Mouse (Mus musculus): ENCODE measurements around the gene Ccser1. TPM values are rescaled to one million over a fixed set of nuclear protein-coding genes. Genes with fewer than 3 reads are reported as not detected.

Ccser1 gene
- polyA plus RNA-seq, 1 experiment from 2014 or later, result 11.3 TPM

- Histone ChIP-seq H3K27me3 (ENCODE audit: control insufficient read depth, insufficient read depth, low read length) (no peaks in the 10 kb centered on the region), H3K4me2 (ENCODE audit: low read depth) (no peak overlapping the region), H3K4me3 (ENCODE audit: low read depth, low read length) (no peak overlapping the region), H3K9ac (ENCODE audit: low read length) (no peak overlapping the region), H3K4me1 (ENCODE audit: control insufficient read depth, insufficient read depth, low read length) (0 out of 2 replicates have a peak, but pooled peaks cover 1% of the 10 kb centered on the region), H3K36me3 (ENCODE audit: control insufficient read depth, insufficient read depth, low read length) (no peaks in the 10 kb centered on the region), H3K27ac (ENCODE audit: low read depth, low read length) (no peak overlapping the region), H3K9me3 (ENCODE audit: control insufficient read depth, low read length) (no peaks in the 10 kb centered on the region)
- DNase-seq (ENCODE audit: low spot score) (no peak), ATAC-seq (ENCODE audit: insufficient read depth, low FRiP score, low TSS enrichment) (no peak)
- 79% methylated on average over 1 of the region's 1 CpGs for WGBS
These were observed 4.0 kb upstream of the Ccser1 start for GRCm38 (mm10) chr6:61176126-61176525.

GRCm38 (mm10) chr6:61177476-61177875 is 2.6 kb upstream of the Ccser1 start:
- WGBS, result 82% methylated on average over 7 of the region's 7 CpGs
- no peak overlapping the region for H3K4me2 ChIP-seq (ENCODE audit: low read depth)
- H3K9me3 ChIP-seq (ENCODE audit: control insufficient read depth, low read length), result no peaks in the 10 kb centered on the region
- no peak overlapping the region for H3K27ac ChIP-seq (ENCODE audit: low read depth, low read length)
- DNase-seq (ENCODE audit: low spot score), result no peak
- H3K27me3 ChIP-seq (ENCODE audit: control insufficient read depth, insufficient read depth, low read length), result no peaks in the 10 kb centered on the region
- H3K9ac ChIP-seq (ENCODE audit: low read length), result no peak overlapping the region
- H3K4me3 ChIP-seq (ENCODE audit: low read depth, low read length), result no peak overlapping the region
- no peak for ATAC-seq (ENCODE audit: insufficient read depth, low FRiP score, low TSS enrichment)
- H3K4me1 ChIP-seq (ENCODE audit: control insufficient read depth, insufficient read depth, low read length), result 0 out of 2 replicates have a peak, but pooled peaks cover 3% of the 10 kb centered on the region
- H3K36me3 ChIP-seq (ENCODE audit: control insufficient read depth, insufficient read depth, low read length), result no peaks in the 10 kb centered on the region

DNA sequence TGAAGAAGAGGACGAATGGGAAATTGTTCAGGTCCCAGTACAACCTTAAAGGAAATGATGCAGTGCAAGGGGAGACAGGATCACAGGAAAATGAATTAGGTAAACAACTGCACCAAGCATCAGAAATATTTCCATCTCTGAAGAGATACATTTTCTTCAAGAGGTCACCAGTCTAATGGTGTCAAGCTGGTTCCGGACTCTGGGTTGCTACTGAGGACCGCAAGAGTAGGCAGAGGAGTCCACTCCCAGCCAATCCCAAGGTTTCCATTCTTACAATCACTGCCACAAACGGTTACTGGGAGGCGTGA is 529 bp upstream of the Ccser1 start:
- Histone ChIP-seq H3K9ac (ENCODE audit: low read length) (peak overlapping the region; percentile 75), H3K4me1 (ENCODE audit: control insufficient read depth, insufficient read depth, low read length) (0 out of 2 replicates have a peak, but pooled peaks cover 3% of the 10 kb centered on the region), H3K9me3 (ENCODE audit: control insufficient read depth, low read length) (no peaks in the 10 kb centered on the region), H3K27ac (ENCODE audit: low read depth, low read length) (peak overlapping the region; percentile 79; the same call in 1 of the 2 replicates), H3K36me3 (ENCODE audit: control insufficient read depth, insufficient read depth, low read length) (no peaks in the 10 kb centered on the region), H3K4me2 (ENCODE audit: low read depth) (peak overlapping the region; percentile 98), H3K27me3 (ENCODE audit: control insufficient read depth, insufficient read depth, low read length) (no peaks in the 10 kb centered on the region), H3K4me3 (ENCODE audit: low read depth, low read length) (peak overlapping the region; percentile 78)
- ATAC-seq (ENCODE audit: insufficient read depth, low FRiP score, low TSS enrichment) (peak; percentile 38), DNase-seq (ENCODE audit: low spot score) (no peak)
- 4% methylated on average over 5 of the region's 5 CpGs for WGBS

DNA sequence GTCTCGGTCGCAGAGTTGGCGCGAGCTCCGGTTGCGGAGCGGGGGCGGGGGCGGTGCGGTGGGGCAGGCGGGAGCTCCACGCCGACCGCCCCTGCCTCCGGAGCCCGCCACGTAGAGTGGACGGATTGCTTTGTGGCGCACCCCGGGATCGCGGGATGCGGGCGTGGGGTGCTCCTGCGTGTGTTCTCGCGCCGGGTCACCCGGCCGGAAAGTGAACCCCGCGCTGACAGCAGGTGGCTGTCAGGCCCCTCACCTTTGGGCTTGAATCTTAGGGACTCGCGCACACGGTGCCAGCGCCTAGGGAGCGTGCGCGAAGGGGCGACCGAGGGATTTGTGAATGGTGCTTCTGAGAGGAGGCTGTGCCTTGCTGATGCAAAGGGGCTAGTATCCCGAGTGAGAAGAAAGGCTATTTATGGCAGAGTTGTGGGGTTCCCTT is 650 bp downstream of the Ccser1 start:
- 0 out of 2 replicates have a peak, but pooled peaks cover 3% of the 10 kb centered on the region for H3K4me1 ChIP-seq (ENCODE audit: control insufficient read depth, insufficient read depth, low read length)
- DNase-seq (ENCODE audit: low spot score) (peak; percentile 58), ATAC-seq (ENCODE audit: insufficient read depth, low FRiP score, low TSS enrichment) (peak; percentile 61)
- no peaks in the 10 kb centered on the region for H3K36me3 ChIP-seq (ENCODE audit: control insufficient read depth, insufficient read depth, low read length)
- no peaks in the 10 kb centered on the region for H3K9me3 ChIP-seq (ENCODE audit: control insufficient read depth, low read length)
- H3K9ac ChIP-seq (ENCODE audit: low read length), result peak overlapping the region; percentile 75
- H3K27me3 ChIP-seq (ENCODE audit: control insufficient read depth, insufficient read depth, low read length), result no peaks in the 10 kb centered on the region
- peak overlapping the region; percentile 79 for H3K27ac ChIP-seq (ENCODE audit: low read depth, low read length)
- peak overlapping the region; percentile 98 for H3K4me2 ChIP-seq (ENCODE audit: low read depth)
- 0% methylated on average over 30 of the region's 42 CpGs for WGBS
- H3K4me3 ChIP-seq (ENCODE audit: low read depth, low read length), result peak overlapping the region; percentile 78

- H3K9me3 ChIP-seq (ENCODE audit: control insufficient read depth, low read length), result no peaks in the 10 kb centered on the region
- DNase-seq (ENCODE audit: low spot score) (no peak), ATAC-seq (ENCODE audit: insufficient read depth, low FRiP score, low TSS enrichment) (no peak)
- no peak overlapping the region for H3K4me3 ChIP-seq (ENCODE audit: low read depth, low read length)
- no peaks in the 10 kb centered on the region for H3K27me3 ChIP-seq (ENCODE audit: control insufficient read depth, insufficient read depth, low read length)
- no peak overlapping the region for H3K4me2 ChIP-seq (ENCODE audit: low read depth)
- H3K4me1 ChIP-seq (ENCODE audit: control insufficient read depth, insufficient read depth, low read length), result no peaks in the 10 kb centered on the region
- H3K27ac ChIP-seq (ENCODE audit: low read depth, low read length), result no peak overlapping the region
- WGBS, result 69% methylated on average over 2 of the region's 2 CpGs
- H3K36me3 ChIP-seq (ENCODE audit: control insufficient read depth, insufficient read depth, low read length), result no peaks in the 10 kb centered on the region
- no peak overlapping the region for H3K9ac ChIP-seq (ENCODE audit: low read length)
These were observed 8.9 kb downstream of the Ccser1 start for GRCm38 (mm10) chr6:61189029-61189428.

GRCm38 (mm10) chr6:61191597-61192386 is 11.7 kb downstream of the Ccser1 start:
- no peak overlapping the region for H3K9ac ChIP-seq (ENCODE audit: low read length)
- no peaks in the 10 kb centered on the region for H3K36me3 ChIP-seq (ENCODE audit: control insufficient read depth, insufficient read depth, low read length)
- H3K9me3 ChIP-seq (ENCODE audit: control insufficient read depth, low read length), result no peaks in the 10 kb centered on the region
- ATAC-seq (ENCODE audit: insufficient read depth, low FRiP score, low TSS enrichment), result no peak
- DNase-seq (ENCODE audit: low spot score), result no peak
- no peak overlapping the region for H3K4me2 ChIP-seq (ENCODE audit: low read depth)
- H3K27ac ChIP-seq (ENCODE audit: low read depth, low read length), result no peak overlapping the region
- no peak overlapping the region for H3K4me3 ChIP-seq (ENCODE audit: low read depth, low read length)
- no peaks in the 10 kb centered on the region for H3K27me3 ChIP-seq (ENCODE audit: control insufficient read depth, insufficient read depth, low read length)
- 72% methylated on average over 13 of the region's 13 CpGs for WGBS
- H3K4me1 ChIP-seq (ENCODE audit: control insufficient read depth, insufficient read depth, low read length), result no peaks in the 10 kb centered on the region

DNA sequence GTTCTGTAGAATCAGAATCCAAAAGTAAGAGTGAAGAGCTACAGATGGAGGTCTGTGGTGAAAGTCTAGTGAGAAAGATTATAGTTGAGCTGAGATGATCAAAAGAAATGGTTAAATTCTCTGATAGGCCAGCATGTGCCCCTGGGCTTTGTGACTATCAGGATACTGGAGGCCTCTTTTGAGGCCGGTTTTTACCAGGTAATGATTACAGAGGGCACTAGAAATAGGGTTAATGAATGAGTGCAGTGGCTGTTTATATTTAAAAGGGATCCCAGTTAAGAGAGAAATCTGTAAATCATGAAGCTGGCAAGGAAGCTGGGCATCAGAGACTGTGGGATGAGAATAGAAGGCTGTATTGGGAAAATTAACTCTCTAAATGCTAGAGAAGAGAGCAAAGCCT is 23.2 kb downstream of the Ccser1 start:
- ATAC-seq (ENCODE audit: insufficient read depth, low FRiP score, low TSS enrichment), result no peak

DNA sequence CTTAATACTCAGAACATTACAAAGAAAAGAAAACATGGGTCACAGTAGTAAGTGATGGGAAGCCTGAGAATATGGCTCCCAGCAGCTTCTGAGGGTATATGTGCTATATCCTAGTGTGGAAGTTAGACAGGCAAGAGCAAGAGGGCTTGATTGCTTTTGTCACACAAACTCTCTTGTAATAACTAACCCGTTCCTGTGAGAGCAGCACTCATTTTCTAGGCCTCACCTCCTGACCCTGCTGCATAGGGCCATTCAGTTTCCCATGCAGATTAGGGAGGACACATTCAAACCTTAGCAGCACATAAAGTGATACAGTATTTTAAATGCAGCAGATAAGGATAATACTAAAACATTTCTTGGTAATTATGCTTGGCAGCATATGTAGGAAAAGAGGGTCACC is 25.9 kb downstream of the Ccser1 start:
- Histone ChIP-seq H3K27me3 (ENCODE audit: control insufficient read depth, insufficient read depth, low read length) (no peaks in the 10 kb centered on the region), H3K4me1 (ENCODE audit: control insufficient read depth, insufficient read depth, low read length) (no peaks in the 10 kb centered on the region), H3K27ac (ENCODE audit: low read depth, low read length) (no peak overlapping the region), H3K9me3 (ENCODE audit: control insufficient read depth, low read length) (no peaks in the 10 kb centered on the region), H3K4me2 (ENCODE audit: low read depth) (no peak overlapping the region), H3K4me3 (ENCODE audit: low read depth, low read length) (no peak overlapping the region), H3K36me3 (ENCODE audit: control insufficient read depth, insufficient read depth, low read length) (no peaks in the 10 kb centered on the region), H3K9ac (ENCODE audit: low read length) (no peak overlapping the region)
- DNase-seq (ENCODE audit: low spot score) (no peak), ATAC-seq (ENCODE audit: insufficient read depth, low FRiP score, low TSS enrichment) (no peak)
- 21% methylated on average over 1 of the region's 1 CpGs for WGBS

More for the DNA sequence above, 23.2 kb downstream of the Ccser1 start:
- H3K9ac ChIP-seq (ENCODE audit: low read length), result no peak overlapping the region
- no peaks in the 10 kb centered on the region for H3K4me1 ChIP-seq (ENCODE audit: control insufficient read depth, insufficient read depth, low read length)
- H3K36me3 ChIP-seq (ENCODE audit: control insufficient read depth, insufficient read depth, low read length), result no peaks in the 10 kb centered on the region
- H3K27ac ChIP-seq (ENCODE audit: low read depth, low read length), result no peak overlapping the region
- H3K4me2 ChIP-seq (ENCODE audit: low read depth), result no peak overlapping the region
- no peaks in the 10 kb centered on the region for H3K9me3 ChIP-seq (ENCODE audit: control insufficient read depth, low read length)
- no peaks in the 10 kb centered on the region for H3K27me3 ChIP-seq (ENCODE audit: control insufficient read depth, insufficient read depth, low read length)
- no peak overlapping the region for H3K4me3 ChIP-seq (ENCODE audit: low read depth, low read length)
- no peak for DNase-seq (ENCODE audit: low spot score)
- 74% methylated on average over 1 of the region's 1 CpGs for whole genome bisulfite sequencing

- no peak for ATAC-seq (ENCODE audit: insufficient read depth, low FRiP score, low TSS enrichment)
- Histone ChIP-seq H3K27ac (ENCODE audit: low read depth, low read length) (no peak overlapping the region), H3K9ac (ENCODE audit: low read length) (no peak overlapping the region), H3K9me3 (ENCODE audit: control insufficient read depth, low read length) (no peaks in the 10 kb centered on the region), H3K4me3 (ENCODE audit: low read depth, low read length) (no peak overlapping the region), H3K27me3 (ENCODE audit: control insufficient read depth, insufficient read depth, low read length) (no peaks in the 10 kb centered on the region), H3K36me3 (ENCODE audit: control insufficient read depth, insufficient read depth, low read length) (no peaks in the 10 kb centered on the region), H3K4me2 (ENCODE audit: low read depth) (no peak overlapping the region), H3K4me1 (ENCODE audit: control insufficient read depth, insufficient read depth, low read length) (no peaks in the 10 kb centered on the region)
- WGBS, result 83% methylated on average over 2 of the region's 2 CpGs
- no peak for DNase-seq (ENCODE audit: low spot score)
These were observed 26.5 kb downstream of the Ccser1 start for GRCm38 (mm10) chr6:61206619-61207018.

Data from neural tube, embryonic 11.5 days (tissue).